In the genomic region with DNA sequence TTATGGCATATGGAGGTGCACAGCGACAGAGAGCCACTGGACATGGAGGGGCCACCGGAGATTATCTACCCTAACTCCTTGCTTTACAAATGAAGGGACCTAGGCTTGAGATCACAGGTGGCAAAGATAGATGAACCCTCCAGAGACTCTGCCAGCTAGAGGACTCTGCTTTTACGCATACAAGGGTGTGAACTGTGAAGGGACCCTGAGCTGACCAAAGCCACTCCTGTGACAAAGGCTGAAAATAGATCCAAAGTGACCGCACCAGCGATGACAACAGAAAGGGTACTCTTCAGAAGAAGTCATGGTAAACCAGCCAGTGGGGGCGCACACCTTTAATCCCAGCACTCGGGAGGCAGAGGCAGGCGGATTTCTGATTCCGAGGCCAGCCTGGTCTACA, we compare ENCODE assay signal across 22 mouse cellular contexts.
"Had no signal": no experiment of that assay in that cellular context is flagged by ENCODE, and none has a peak within 500 bp of the region (broad histone marks: within the 10 kb centered on the region; RNA-seq: fewer than 3 reads in every experiment).

No protein-coding gene starts in this region.

- H3K27ac ChIP-seq: heart, adult 2 months; heart, embryonic 13.5 days; heart, embryonic 15.5 days; hindbrain, embryonic 12.5 days; intestine, embryonic 15.5 days; layer of hippocampus, adult 2 months; left cerebral cortex, adult 2 months; limb, embryonic 12.5 days had no signal

- DNase-seq: forebrain, postnatal 0 days; gastrocnemius, postnatal 10 days; gastrocnemius, postnatal 25 days; heart, adult 2 months; heart, postnatal 4 days; kidney, adult 18-20 months; kidney, adult 8-10 months; kidney, postnatal 10 days; kidney, postnatal 25 days; kidney, postnatal 4 days had no signal

- ATAC-seq: forebrain, postnatal 0 days; inflammation-experienced regulatory T-cells, adult 6 months; intestine, embryonic 15.5 days; intestine, postnatal 0 days had no signal

- H3K36me3 ChIP-seq: heart, embryonic 13.5 days; heart, embryonic 15.5 days; hindbrain, embryonic 10.5 days; hindbrain, embryonic 12.5 days; intestine, embryonic 15.5 days; limb, embryonic 10.5 days; limb, embryonic 12.5 days had no signal

- H3K4me2 ChIP-seq: heart, embryonic 11.5 days; heart, embryonic 13.5 days; heart, embryonic 15.5 days; hindbrain, embryonic 12.5 days; intestine, embryonic 15.5 days; limb, embryonic 12.5 days had no signal

- H3K9ac ChIP-seq: forebrain, postnatal 0 days; heart, embryonic 13.5 days; heart, embryonic 15.5 days; hindbrain, embryonic 12.5 days; intestine, embryonic 15.5 days; limb, embryonic 12.5 days had no signal

- H3K27me3 ChIP-seq: heart, embryonic 13.5 days; heart, embryonic 15.5 days; hindbrain, embryonic 12.5 days; intestine, embryonic 15.5 days had no signal

- H3K9me3 ChIP-seq: heart, embryonic 13.5 days; heart, embryonic 15.5 days; hindbrain, embryonic 10.5 days; hindbrain, embryonic 12.5 days; intestine, embryonic 15.5 days; limb, embryonic 10.5 days; limb, embryonic 12.5 days had no signal

- H3K4me3 ChIP-seq: heart, adult 2 months; heart, embryonic 13.5 days; heart, embryonic 15.5 days; hindbrain, embryonic 10.5 days; hindbrain, embryonic 12.5 days; intestine, embryonic 15.5 days; layer of hippocampus, adult 2 months; left cerebral cortex, adult 2 months; limb, embryonic 10.5 days; limb, embryonic 12.5 days had no signal
